Mouse (Mus musculus) cerebellum, adult 2 months (tissue): ENCODE measurements around the gene Zfp26. TPM values are rescaled to one million over a fixed set of nuclear protein-coding genes. Genes with fewer than 3 reads are reported as not detected.

ENCODE experiments used
- DNase-seq, 2 experiments: peaks; one replicate each; pipeline ENCODE4 v3.0.0; 2021
- H3K27ac ChIP-seq: fragments of 200-500 bp; 2 replicates; pipeline ENCODE4 v1.5.1; 2012; ENCODE audit warnings: low read length, control low read depth, inconsistent platforms; ENCODE audit not compliant: insufficient read depth
- H3K27me3 ChIP-seq: fragments of 200-500 bp; 2 replicates; pipeline ENCODE4 v1.6.1; 2012; ENCODE audit warnings: inconsistent platforms, mild to moderate bottlenecking, low read length, moderate library complexity; ENCODE audit not compliant: control insufficient read depth, insufficient read depth
- H3K4me1 ChIP-seq: fragments of 200-500 bp; 2 replicates; pipeline ENCODE4 v1.6.1; 2011; ENCODE audit warnings: low read length; ENCODE audit not compliant: control insufficient read depth, insufficient read depth
- H3K4me3 ChIP-seq: fragments of 200-500 bp; replicated peaks from 2 replicates; pipeline ENCODE3; 2011; ENCODE audit warnings: mild to moderate bottlenecking, low read depth, low read length, control low read depth; ENCODE audit not compliant: insufficient read depth
- CTCF ChIP-seq: fragments of 200-500 bp; IDR thresholded peaks from 2 replicates; pipeline ENCODE4 v1.5.1; 2011; ENCODE audit warnings: low read depth, mild to moderate bottlenecking, control low read depth, low read length, moderate library complexity, borderline replicate concordance; ENCODE audit not compliant: insufficient read depth
- POLR2A ChIP-seq: fragments of 200-500 bp; IDR thresholded peaks from 2 replicates; pipeline ENCODE4 v1.6.1; 2011; ENCODE audit warnings: low read length, control low read depth, borderline replicate concordance; ENCODE audit not compliant: insufficient read depth
- WGBS: fragments of 180-500 bp; shearing (Covaris S2); methylation state at CpG from one replicate; pipeline ENCODE4 v1.1.7; 2018; 5-methylcytosine and 5-hydroxymethylcytosine counted together
- polyA plus RNA-seq: library from polyadenylated mRNA; depleted of rRNA; stranded (reverse); fragments of >200 nt; gene quantifications from 2 replicates; pipeline ENCODE4 v1.2.3, GENCODE M21; 2012; rRNA removed

The Zfp26 gene
- polyA plus RNA-seq: 10.7 and 10.8 TPM in 2 replicates

- Histone ChIP-seq H3K27me3 (no peaks in the 10 kb centered on the region), H3K27ac (peak within 1 kb of the TSS; percentile 49), H3K4me1 (0 out of 2 replicates have a peak, but pooled peaks cover 2% of the 10 kb centered on the region), H3K4me3 (peak within 1 kb of the TSS; percentile 67)
- whole genome bisulfite sequencing: under 1% methylated on average over 48 of the region's 48 CpGs
- peak; percentile 80 to 84 for DNase-seq
- TF ChIP-seq CTCF (no peak), POLR2A (peak; percentile 49; the same call in 1 of the 2 replicates)
Measured at GRCm38 (mm10) chr9:20459377-20460317, at the start of gene Zfp26. Gene Zfp26 (minus strand): TSS chr9:20460162.

GRCm38 (mm10) chr9:20509676-20510075, 49.7 kb upstream of the Zfp26 start:
- no peak for DNase-seq
- no peak for TF ChIP-seq POLR2A
- no peak for TF ChIP-seq CTCF
- Histone ChIP-seq H3K4me1 (no peaks in the 10 kb centered on the region), H3K27ac (no peak overlapping the region), H3K4me3 (no peak overlapping the region), H3K27me3 (no peaks in the 10 kb centered on the region)
- WGBS: 80% methylated on average over 3 of the region's 3 CpGs

- TF ChIP-seq CTCF (no peak), POLR2A (no peak)
- Histone ChIP-seq H3K27ac (no peak overlapping the region), H3K4me1 (no peaks in the 10 kb centered on the region), H3K4me3 (no peak overlapping the region), H3K27me3 (no peaks in the 10 kb centered on the region)
- 87% methylated on average over 5 of the region's 5 CpGs for WGBS
- DNase-seq: no peak
Measured at GRCm38 (mm10) chr9:20504801-20505200, 44.8 kb upstream of the Zfp26 start.

- under 1% methylated on average over 9 of the region's 9 CpGs for WGBS
- Histone ChIP-seq H3K4me1 (peaks cover 3% of the 10 kb centered on the region), H3K27ac (peak overlapping the region; percentile 98; the same call in 1 of the 2 replicates), H3K4me3 (peak overlapping the region; percentile 91), H3K27me3 (no peaks in the 10 kb centered on the region)
- no peak for TF ChIP-seq POLR2A
- TF ChIP-seq CTCF: no peak
- peak in 1 of 2 experiments; percentile 23 for DNase-seq
Measured at GRCm38 (mm10) chr9:20493281-20493680, 33.3 kb upstream of the Zfp26 start.

- Histone ChIP-seq H3K4me3 (peak within 1 kb of the TSS; percentile 91), H3K4me1 (peaks cover 3% of the 10 kb centered on the region), H3K27me3 (no peaks in the 10 kb centered on the region), H3K27ac (peak within 1 kb of the TSS; percentile 98)
- 1% methylated on average over 40 of the region's 40 CpGs for WGBS
- TF ChIP-seq CTCF (no peak), POLR2A (peak; percentile 96)
- DNase-seq: peak; percentile 89 to 90
Measured at GRCm38 (mm10) chr9:20492527-20493233, 32.7 kb upstream of the Zfp26 start, which contains the start of gene Zfp426. Gene Zfp426 (minus strand): TSS chr9:20492746.

- Histone ChIP-seq H3K4me1 (peaks cover 3% of the 10 kb centered on the region), H3K27me3 (no peaks in the 10 kb centered on the region), H3K27ac (peak overlapping the region; percentile 98), H3K4me3 (peak overlapping the region; percentile 91)
- TF ChIP-seq POLR2A (no peak), CTCF (no peak)
- WGBS: 5% methylated on average over 20 of the region's 20 CpGs
- DNase-seq: peak in 1 of 2 experiments; percentile 20
Measured at GRCm38 (mm10) chr9:20491858-20492526, 32.0 kb upstream of the Zfp26 start.

GRCm38 (mm10) chr9:20489536-20489935, 29.6 kb upstream of the Zfp26 start:
- Histone ChIP-seq H3K27ac (no peak overlapping the region), H3K4me3 (no peak overlapping the region), H3K4me1 (peaks cover 3% of the 10 kb centered on the region), H3K27me3 (no peaks in the 10 kb centered on the region)
- TF ChIP-seq POLR2A (no peak), CTCF (no peak)
- no peak for DNase-seq
- 82% methylated on average over 5 of the region's 5 CpGs for WGBS
